Mouse (Mus musculus) limb, embryonic 15.5 days (tissue): ENCODE data around the gene Tesmin. TPM values are rescaled to one million over a fixed set of nuclear protein-coding genes. Genes with fewer than 3 reads are reported as not detected.
A peak's percentile ranks its signal among the peaks of the same experiment; 100 is the strongest.

ENCODE experiments used
- ATAC-seq: fragments of 200-750 bp; cut with Nextera tagmentation; 2 replicates; pipeline ENCODE4 v1.8.0; 2017; ENCODE audit warnings: low read depth, moderate TSS enrichment; ENCODE audit not compliant: insufficient number of reproducible peaks, low FRiP score, low TSS enrichment
- H3K27ac ChIP-seq: fragments of 300-500 bp; sonication (generic); 2 replicates; pipeline ENCODE4 v1.5.1; 2015; ENCODE audit warnings: moderate library complexity, mild to moderate bottlenecking, inconsistent platforms
- H3K27me3 ChIP-seq: fragments of 300-500 bp; sonication (generic); 2 replicates; pipeline ENCODE4 v1.6.1; 2015; ENCODE audit warnings: inconsistent platforms
- H3K36me3 ChIP-seq: fragments of 300-500 bp; sonication (generic); 2 replicates; pipeline ENCODE4 v1.6.1; 2015; ENCODE audit warnings: inconsistent platforms
- H3K4me1 ChIP-seq: fragments of 300-500 bp; sonication (generic); 2 replicates; pipeline ENCODE4 v1.6.1; 2015; ENCODE audit warnings: inconsistent platforms
- H3K4me2 ChIP-seq: fragments of 300-500 bp; sonication (generic); 2 replicates; pipeline ENCODE4 v1.6.1; 2015; ENCODE audit warnings: mild to moderate bottlenecking, inconsistent platforms
- H3K4me3 ChIP-seq: fragments of 300-500 bp; sonication (generic); 2 replicates; pipeline ENCODE4 v1.5.1; 2015; ENCODE audit warnings: mild to moderate bottlenecking, inconsistent platforms
- H3K9ac ChIP-seq: fragments of 300-500 bp; sonication (generic); 2 replicates; pipeline ENCODE4 v1.6.1; 2015; ENCODE audit warnings: inconsistent platforms
- H3K9me3 ChIP-seq: fragments of 300-500 bp; sonication (generic); 2 replicates; pipeline ENCODE4 v1.6.1; 2016; ENCODE audit warnings: inconsistent platforms
- WGBS: fragments of 180-500 bp; shearing (Covaris S2); methylation state at CpG from one replicate; pipeline ENCODE4 v1.1.7; 2015; 5-methylcytosine and 5-hydroxymethylcytosine counted together
- polyA plus RNA-seq: library from polyadenylated mRNA; unstranded; fragments of >200 nt; fragmentation: Nextera tagmentation; extraction: Ambion mirVana; gene quantifications from 2 replicates; pipeline ENCODE4 v1.2.1, GENCODE M21; 2015

Tesmin gene
- polyA plus RNA-seq, 1 experiment from 2014 or later = 0.28 TPM

- 82% methylated on average over 4 of the region's 4 CpGs for WGBS
- no peak for ATAC-seq
Measured at GRCm38 (mm10) chr19:3363510-3363909, 25.1 kb upstream of the Tesmin start.

GRCm38 (mm10) chr19:3365089-3365488, 23.6 kb upstream of the Tesmin start:
- H3K4me3 ChIP-seq = no peak overlapping the region
- no peaks in the 10 kb centered on the region for H3K4me1 ChIP-seq
- H3K9ac ChIP-seq = no peak overlapping the region
- H3K27ac ChIP-seq = no peak overlapping the region
- no peak overlapping the region for H3K4me2 ChIP-seq
- peaks cover 62% of the 10 kb centered on the region for H3K36me3 ChIP-seq
- H3K27me3 ChIP-seq = no peaks in the 10 kb centered on the region
- H3K9me3 ChIP-seq = no peaks in the 10 kb centered on the region
- WGBS = 95% methylated on average over 3 of the region's 3 CpGs
- no peak for ATAC-seq

More at GRCm38 (mm10) chr19:3363510-3363909, 25.1 kb upstream of the Tesmin start:
- H3K4me3 ChIP-seq = no peak overlapping the region
- peaks cover 52% of the 10 kb centered on the region for H3K36me3 ChIP-seq
- no peaks in the 10 kb centered on the region for H3K4me1 ChIP-seq
- no peak overlapping the region for H3K27ac ChIP-seq
- H3K9me3 ChIP-seq = no peaks in the 10 kb centered on the region
- no peaks in the 10 kb centered on the region for H3K27me3 ChIP-seq
- H3K4me2 ChIP-seq = no peak overlapping the region
- H3K9ac ChIP-seq = no peak overlapping the region

- no peak for ATAC-seq
- H3K9me3 ChIP-seq = no peaks in the 10 kb centered on the region
- peaks cover 67% of the 10 kb centered on the region for H3K36me3 ChIP-seq
- no peak overlapping the region for H3K27ac ChIP-seq
- H3K9ac ChIP-seq = no peak overlapping the region
- H3K4me2 ChIP-seq = no peak overlapping the region
- no peak overlapping the region for H3K4me3 ChIP-seq
- 78% methylated on average over 3 of the region's 3 CpGs for WGBS
- no peaks in the 10 kb centered on the region; the same call in 1 of the 2 replicates for H3K4me1 ChIP-seq
- H3K27me3 ChIP-seq = no peaks in the 10 kb centered on the region
Measured at GRCm38 (mm10) chr19:3368276-3368675, 20.4 kb upstream of the Tesmin start.

- H3K4me2 ChIP-seq = no peak overlapping the region
- H3K27ac ChIP-seq = no peak overlapping the region
- no peak overlapping the region for H3K9ac ChIP-seq
- H3K4me3 ChIP-seq = no peak overlapping the region
- no peaks in the 10 kb centered on the region for H3K9me3 ChIP-seq
- ATAC-seq = no peak
- H3K4me1 ChIP-seq = no peaks in the 10 kb centered on the region; the same call in 1 of the 2 replicates
- H3K27me3 ChIP-seq = no peaks in the 10 kb centered on the region
- peaks cover 44% of the 10 kb centered on the region for H3K36me3 ChIP-seq
- 61% methylated on average over 12 of the region's 12 CpGs for WGBS
Measured at GRCm38 (mm10) chr19:3373380-3373779, 15.3 kb upstream of the Tesmin start.

- no peaks in the 10 kb centered on the region for H3K9me3 ChIP-seq
- H3K4me3 ChIP-seq = no peak overlapping the region
- H3K27me3 ChIP-seq = no peaks in the 10 kb centered on the region
- H3K36me3 ChIP-seq = peaks cover 43% of the 10 kb centered on the region
- no peak for ATAC-seq
- no peak overlapping the region for H3K27ac ChIP-seq
- no peak overlapping the region for H3K4me2 ChIP-seq
- H3K4me1 ChIP-seq = no peaks in the 10 kb centered on the region; the same call in 1 of the 2 replicates
- H3K9ac ChIP-seq = no peak overlapping the region
- 55% methylated on average over 2 of the region's 2 CpGs for WGBS
Measured at GRCm38 (mm10) chr19:3374028-3374427, 14.6 kb upstream of the Tesmin start.

GRCm38 (mm10) chr19:3375945-3376495, 12.6 kb upstream of the Tesmin start:
- no peak for ATAC-seq
- Histone ChIP-seq H3K4me3 (no peak overlapping the region), H3K27ac (no peak overlapping the region), H3K4me1 (no peaks in the 10 kb centered on the region; the same call in 1 of the 2 replicates), H3K9me3 (no peaks in the 10 kb centered on the region), H3K27me3 (no peaks in the 10 kb centered on the region), H3K9ac (no peak overlapping the region), H3K36me3 (peaks cover 42% of the 10 kb centered on the region), H3K4me2 (no peak overlapping the region)
- WGBS = 61% methylated on average over 7 of the region's 7 CpGs

GRCm38 (mm10) chr19:3376966-3377715, 11.5 kb upstream of the Tesmin start:
- Histone ChIP-seq H3K36me3 (peaks cover 36% of the 10 kb centered on the region), H3K4me3 (no peak overlapping the region)
- WGBS = 27% methylated on average over 4 of the region's 4 CpGs

GRCm38 (mm10) chr19:3378614-3379013, 10.0 kb upstream of the Tesmin start:
- no peak for ATAC-seq
- Histone ChIP-seq H3K27me3 (no peaks in the 10 kb centered on the region), H3K36me3 (peaks cover 35% of the 10 kb centered on the region), H3K4me3 (no peak overlapping the region), H3K4me2 (no peak overlapping the region), H3K4me1 (no peaks in the 10 kb centered on the region), H3K27ac (no peak overlapping the region), H3K9me3 (no peaks in the 10 kb centered on the region), H3K9ac (no peak overlapping the region)
- 90% methylated on average over 3 of the region's 3 CpGs for WGBS

More at GRCm38 (mm10) chr19:3376966-3377715, 11.5 kb upstream of the Tesmin start:
- Histone ChIP-seq H3K27ac (no peak overlapping the region), H3K9ac (no peak overlapping the region), H3K9me3 (no peaks in the 10 kb centered on the region), H3K4me1 (no peaks in the 10 kb centered on the region; the same call in 1 of the 2 replicates), H3K4me2 (no peak overlapping the region), H3K27me3 (no peaks in the 10 kb centered on the region)
- ATAC-seq = no peak

GRCm38 (mm10) chr19:3388061-3388460, 596 bp upstream of the Tesmin start:
- Histone ChIP-seq H3K9me3 (no peaks in the 10 kb centered on the region), H3K4me2 (no peak overlapping the region), H3K27me3 (no peaks in the 10 kb centered on the region), H3K27ac (no peak overlapping the region), H3K4me3 (no peak overlapping the region), H3K36me3 (peaks cover 17% of the 10 kb centered on the region), H3K4me1 (peaks cover 9% of the 10 kb centered on the region; the same call in 1 of the 2 replicates), H3K9ac (no peak overlapping the region)
- no peak for ATAC-seq
- WGBS = 64% methylated on average over 6 of the region's 6 CpGs

- WGBS = under 1% methylated on average over 42 of the region's 43 CpGs
- Histone ChIP-seq H3K4me2 (peak overlapping the region; percentile 93), H3K4me1 (peaks cover 9% of the 10 kb centered on the region; the same call in 1 of the 2 replicates), H3K9me3 (no peaks in the 10 kb centered on the region), H3K27me3 (no peaks in the 10 kb centered on the region), H3K9ac (peak overlapping the region; percentile 23), H3K27ac (no peak overlapping the region), H3K36me3 (peaks cover 10% of the 10 kb centered on the region), H3K4me3 (peak overlapping the region; percentile 51)
- ATAC-seq = peak; percentile 89
Measured at GRCm38 (mm10) chr19:3389089-3389488, 432 bp downstream of the Tesmin start.

GRCm38 (mm10) chr19:3392384-3392783, 3.7 kb downstream of the Tesmin start:
- Histone ChIP-seq H3K27ac (no peak overlapping the region), H3K36me3 (no peaks in the 10 kb centered on the region), H3K4me2 (no peak overlapping the region), H3K9me3 (no peaks in the 10 kb centered on the region), H3K9ac (no peak overlapping the region), H3K4me1 (peaks cover 9% of the 10 kb centered on the region; the same call in 1 of the 2 replicates), H3K27me3 (no peaks in the 10 kb centered on the region), H3K4me3 (no peak overlapping the region)
- ATAC-seq = no peak
- WGBS = 38% methylated on average over 1 of the region's 1 CpGs

GRCm38 (mm10) chr19:3394216-3394615, 5.6 kb downstream of the Tesmin start:
- Histone ChIP-seq H3K4me2 (no peak overlapping the region), H3K36me3 (no peaks in the 10 kb centered on the region), H3K9ac (no peak overlapping the region), H3K4me1 (peaks cover 3% of the 10 kb centered on the region; the same call in 1 of the 2 replicates), H3K4me3 (no peak overlapping the region), H3K27me3 (no peaks in the 10 kb centered on the region), H3K9me3 (no peaks in the 10 kb centered on the region), H3K27ac (no peak overlapping the region)
- 68% methylated on average over 3 of the region's 3 CpGs for WGBS
- ATAC-seq = no peak
